Mouse (Mus musculus) naive thymus-derived CD4-positive, alpha-beta T cell, adult 2 months (primary cell): ENCODE measurements around the gene Git2.

Experiments used
- DNase-seq: peaks from one replicate; pipeline ENCODE4 v3.0.0-alpha.2; 2011; ENCODE audit warnings: low read depth

Gene Git2

DNA sequence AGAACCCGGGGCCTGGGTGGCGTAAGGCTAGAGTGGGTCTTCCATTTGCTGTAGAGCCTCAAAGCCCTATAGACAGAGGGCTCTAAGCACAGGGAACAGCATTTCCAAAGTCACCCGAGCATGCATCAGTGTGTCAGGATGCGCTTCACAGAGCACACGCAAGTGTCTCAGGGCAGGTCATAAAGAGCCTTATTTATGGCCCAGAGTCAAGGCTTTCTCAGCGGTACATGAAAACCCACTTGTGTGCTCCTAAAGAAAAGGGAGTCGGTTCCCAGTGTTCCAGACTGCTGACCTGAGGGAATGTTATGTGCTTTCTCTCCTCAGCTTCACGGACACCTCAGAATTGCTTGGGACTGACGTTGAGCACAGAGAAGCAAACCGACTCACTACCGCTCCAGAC lies 54.5 kb downstream of the Git2 start:
- DNase-seq, result no peak

DNA sequence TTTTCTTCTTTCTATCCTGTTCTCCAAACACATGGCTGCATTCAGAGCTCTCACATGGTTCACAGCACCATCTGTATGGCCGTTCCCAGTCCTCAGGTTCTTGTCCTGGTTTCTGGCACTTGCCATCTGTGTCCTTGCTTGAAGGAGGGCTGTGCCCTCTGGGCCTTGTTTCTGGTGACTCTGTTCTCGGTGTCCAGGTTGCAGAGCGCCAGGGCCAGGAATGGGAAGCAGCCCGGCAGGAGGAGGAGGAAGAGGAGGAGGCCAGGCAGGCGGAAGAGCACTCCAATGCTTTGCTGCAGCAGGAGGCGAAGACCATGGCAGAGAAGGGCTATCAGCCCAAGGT lies 55.4 kb downstream of the Git2 start:
- DNase-seq, result no peak

DNA sequence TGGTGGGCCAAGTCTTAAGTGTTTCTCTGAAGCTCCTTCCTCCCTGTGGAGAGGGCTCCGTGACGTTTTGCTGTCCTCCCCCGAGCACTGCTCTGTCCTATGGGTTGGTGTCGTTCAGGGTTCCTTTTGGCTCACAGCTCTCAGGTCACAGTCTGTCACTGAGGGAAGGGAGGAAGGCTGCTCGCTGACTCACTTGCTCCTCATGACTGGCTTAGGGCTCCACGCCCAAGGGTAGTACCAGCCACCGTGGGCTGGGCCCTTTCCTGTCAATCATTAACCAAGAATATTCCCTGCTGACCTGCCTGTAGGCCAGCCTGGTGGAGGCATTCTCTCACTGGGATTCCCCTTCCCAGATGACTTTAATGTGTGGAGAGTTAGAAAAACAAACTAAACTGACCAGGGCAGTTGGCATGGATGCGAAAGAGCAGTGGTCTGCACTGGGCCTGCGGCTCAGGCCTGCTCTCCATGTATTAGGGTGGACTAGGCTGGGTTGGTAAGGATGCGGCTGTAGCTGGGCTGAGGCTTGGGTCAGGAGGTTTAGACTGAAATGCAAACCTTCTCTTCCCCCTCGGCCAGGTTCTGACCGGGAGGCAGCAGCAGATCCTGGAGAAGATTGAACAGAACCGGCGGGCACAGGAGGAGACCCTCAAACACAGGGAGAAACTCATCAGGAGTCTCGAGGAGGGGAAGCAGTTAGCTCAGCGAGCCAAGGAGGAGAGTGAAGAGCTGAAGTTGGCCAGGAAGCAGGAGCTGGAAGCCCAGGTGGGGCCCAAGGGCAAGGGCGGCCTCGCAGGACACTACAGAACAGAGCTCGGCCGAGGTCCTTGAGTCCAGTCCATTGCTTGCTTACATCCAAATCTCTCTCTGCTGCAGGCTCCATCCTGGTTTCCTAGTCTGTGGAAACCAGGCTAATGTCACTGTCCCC lies 56.1 kb downstream of the Git2 start:
- DNase-seq, result no peak

DNA sequence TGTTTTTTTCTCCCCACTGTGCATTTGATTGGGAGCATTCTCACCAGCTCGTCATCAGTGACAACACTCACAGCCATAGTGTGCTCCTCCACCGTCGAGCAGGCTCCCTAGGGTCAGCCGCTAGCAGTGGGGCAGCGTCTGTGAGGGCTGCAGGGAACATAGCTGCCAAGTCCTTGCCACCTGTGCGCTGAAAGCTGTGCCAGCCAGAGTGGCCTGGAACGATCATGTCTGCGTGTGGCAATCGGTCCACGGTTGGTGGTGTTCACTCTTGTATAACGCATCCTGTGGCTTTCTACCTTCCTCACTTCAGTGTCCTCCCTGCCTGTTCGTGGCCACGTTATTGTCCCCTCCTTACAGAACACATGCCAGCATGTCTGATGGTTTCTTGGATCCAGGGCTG lies 56.8 kb downstream of the Git2 start:
- no peak for DNase-seq

DNA sequence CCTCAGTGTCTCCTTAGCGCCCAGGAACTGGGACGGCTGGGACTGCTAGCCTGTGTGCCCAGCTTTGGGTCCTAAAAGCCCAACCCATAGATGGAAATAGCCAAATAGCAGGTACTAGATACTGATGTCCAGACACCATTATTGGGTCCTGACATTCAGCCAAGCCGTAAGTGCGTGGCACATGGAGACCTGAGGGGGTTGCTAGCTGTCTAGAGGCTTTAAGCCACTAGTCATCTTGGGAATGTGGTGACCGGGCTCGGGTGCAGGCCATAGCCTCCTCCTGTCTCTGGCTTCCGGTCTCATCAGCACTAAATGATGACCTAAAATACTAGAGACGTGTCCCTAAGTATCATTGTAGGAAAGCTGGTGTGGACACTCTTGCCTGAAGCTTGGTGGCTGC lies 57.4 kb downstream of the Git2 start:
- DNase-seq, result no peak

DNA sequence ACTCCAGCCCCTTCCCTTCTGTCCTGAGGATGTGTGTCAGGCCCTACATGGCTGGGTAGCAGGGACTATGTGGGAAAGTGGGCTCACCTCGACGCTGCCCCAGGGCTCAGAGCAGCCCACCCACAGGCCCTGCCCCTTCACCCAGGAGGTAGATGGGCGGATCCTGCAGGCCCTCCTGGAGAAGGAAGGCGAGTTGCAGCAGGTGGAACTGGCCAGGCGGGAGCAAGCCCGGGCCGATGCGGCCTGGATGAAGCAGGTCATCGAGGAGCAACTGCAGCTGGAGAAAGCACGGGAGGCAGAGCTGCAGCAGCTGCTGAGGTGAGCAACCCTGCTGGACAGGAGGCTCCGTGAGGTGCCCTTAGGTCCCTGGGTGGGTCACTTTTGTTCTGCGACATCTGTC lies 58.0 kb downstream of the Git2 start:
- DNase-seq, result no peak

DNA sequence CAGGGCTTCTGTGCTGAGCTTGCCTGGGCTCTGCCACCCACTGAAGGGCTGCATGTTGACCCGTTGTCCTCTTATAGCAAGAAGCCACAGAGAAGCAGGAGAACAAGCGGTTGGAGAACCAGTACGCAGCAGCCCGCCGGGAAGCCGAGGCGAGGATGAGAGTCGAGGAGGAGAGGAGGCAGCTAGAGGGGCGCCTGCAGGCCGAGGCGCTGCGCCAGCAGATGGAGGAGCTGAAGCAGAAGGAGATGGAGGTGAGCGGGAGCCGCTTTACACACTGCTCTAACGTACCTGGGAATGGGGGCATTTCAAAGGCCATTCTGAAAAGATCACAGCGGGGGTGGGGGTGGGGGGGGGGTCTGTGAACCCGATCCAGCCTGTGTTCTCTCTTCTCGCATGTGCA lies 60.8 kb downstream of the Git2 start:
- DNase-seq, result no peak

DNA sequence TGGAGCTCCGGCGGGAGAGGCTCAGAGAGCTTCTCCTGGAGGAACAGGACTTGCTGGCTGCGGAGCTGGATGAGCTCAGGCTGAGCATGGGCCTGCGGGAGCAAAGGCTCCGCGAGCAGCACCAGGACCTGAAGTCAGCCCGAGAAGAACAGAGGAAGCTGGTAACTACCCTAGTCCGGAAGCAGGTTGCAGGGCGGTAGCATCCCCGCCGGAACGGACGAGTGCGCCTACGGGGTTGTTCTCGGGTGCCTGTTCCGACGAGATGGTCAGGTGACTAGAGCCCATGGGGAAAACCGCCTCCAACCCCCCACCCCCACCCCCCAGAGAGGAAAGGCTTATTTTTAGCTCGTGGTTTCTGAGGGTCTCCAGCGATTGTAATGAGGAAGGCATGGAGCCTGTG lies 66.0 kb downstream of the Git2 start:
- peak; percentile 42 for DNase-seq

DNA sequence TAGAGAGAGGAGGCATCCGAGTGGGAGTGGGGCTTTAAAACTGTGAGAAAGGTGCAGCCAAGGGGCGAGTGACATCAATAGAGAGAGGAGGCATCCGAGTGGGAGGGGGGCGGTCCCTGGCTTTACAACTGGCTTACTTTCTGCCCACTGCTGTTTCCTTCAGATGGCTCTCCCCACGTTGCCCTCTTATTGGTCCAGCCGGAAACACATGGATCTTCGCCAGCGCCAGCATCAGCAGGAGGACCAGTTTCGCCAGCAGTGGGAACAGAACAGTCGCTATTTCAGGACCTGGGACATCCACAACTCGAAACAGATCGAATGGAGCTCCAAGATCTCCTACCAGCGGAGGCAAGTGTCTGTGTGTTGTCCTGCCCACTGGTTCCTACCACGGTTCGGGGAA lies 66.8 kb downstream of the Git2 start:
- no peak for DNase-seq

DNA sequence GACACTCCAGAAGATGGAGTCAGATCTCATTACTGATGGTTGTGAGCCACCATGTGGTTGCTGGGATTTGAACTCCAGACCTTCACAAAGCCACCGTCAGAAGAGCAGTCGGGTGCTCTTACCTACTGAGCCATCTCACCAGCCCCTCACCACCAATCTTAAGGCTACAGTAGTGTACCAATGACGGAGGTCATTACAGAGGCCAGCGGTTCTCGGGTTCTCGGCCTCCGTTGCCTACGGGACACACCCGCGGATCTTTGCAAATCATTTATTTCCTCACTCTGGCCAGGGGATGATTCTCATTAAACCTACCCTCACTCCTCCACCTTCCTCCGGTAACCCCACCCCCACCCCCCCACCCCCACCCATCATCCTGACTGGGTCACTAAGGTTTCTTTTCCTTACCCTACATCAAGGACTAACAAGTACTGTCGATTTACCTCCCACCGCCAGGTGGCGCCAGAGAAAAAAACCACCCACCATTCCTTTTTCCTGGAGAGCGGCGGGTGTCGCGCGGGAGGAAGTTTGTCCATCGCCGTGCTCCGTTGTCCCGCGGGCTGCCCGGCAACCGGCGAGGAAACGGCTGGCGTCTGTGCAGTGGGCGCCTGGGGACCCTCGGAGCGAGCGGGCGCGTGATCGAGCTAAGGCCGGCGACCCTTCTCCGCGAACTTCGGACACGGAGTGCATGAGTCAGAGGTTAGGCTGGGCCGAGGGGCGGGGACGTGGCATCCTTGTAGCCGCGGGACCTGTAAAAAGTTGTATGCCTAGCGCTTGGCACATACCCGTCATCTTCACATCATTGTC lies 67.8 kb downstream of the Git2 start, which contains the start of gene Tchp:
Tchp (plus strand) TSS at position 496 of the 804 bp plus-strand sequence.
- peak; percentile 94 for DNase-seq

DNA sequence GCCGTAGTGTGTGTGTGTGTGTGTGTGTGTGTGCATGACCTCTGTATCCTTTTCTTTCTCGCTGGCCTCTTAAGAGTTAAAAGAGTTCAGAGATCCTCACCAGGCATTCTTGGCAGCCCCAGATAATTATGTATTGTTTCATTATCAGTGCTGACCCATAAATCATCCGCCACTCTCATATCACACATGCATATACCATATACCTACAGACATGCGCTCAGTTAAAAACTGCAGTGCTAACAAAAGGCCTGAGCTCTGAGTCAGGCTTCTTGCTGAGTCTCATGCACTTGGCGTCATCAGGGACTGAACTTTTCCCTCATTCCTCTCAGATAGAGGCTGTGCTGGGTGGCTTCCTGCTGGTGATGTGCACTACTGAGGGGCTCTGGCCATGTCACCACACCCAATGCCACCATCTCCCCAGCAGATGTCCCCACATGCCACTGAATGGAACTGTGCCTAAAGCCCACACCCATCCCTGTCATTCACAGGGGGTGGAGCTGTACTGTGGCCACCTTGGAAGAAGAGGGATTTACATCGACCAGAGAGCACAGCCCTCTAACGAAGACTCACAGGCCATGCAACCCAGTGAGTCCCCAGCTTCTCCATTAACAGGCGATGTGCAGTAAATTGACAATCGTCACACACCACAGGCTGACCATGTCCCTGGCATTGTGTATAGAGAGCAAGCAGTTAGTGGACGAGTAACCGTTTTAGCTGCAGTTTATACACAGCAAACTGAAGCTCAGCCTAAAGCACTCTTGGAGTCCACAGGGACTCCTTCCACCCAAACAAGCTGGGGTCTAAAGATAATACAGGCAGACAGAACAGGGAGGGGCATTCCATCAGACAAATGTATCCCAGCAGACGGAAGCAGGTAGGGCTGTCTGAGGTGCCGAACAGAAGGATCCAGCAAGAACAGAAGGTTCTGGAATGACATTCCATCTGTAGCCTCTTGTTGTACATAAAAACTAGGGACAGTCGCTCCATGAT lies 72.6 kb downstream of the Git2 start:
- DNase-seq, result no peak

DNA sequence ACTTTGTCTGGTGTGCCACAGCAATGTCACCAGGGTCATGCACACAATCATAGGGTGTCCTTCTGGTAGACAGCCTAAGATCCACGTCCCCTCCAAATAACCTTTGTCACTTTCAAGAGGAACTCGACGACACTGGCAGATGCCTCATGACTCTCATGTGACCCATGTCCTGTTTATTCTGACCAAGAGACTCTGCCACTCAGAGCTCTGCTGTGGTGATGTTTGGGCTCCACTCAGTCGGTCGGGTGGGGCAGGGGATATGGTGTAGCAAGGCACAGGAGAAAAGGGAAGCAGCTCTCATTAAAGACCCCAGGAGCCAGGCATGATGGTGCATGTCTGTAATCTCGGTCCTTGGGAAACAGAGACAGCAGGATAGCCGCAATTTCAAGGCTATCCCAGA lies 76.3 kb downstream of the Git2 start:
- no peak for DNase-seq

DNA sequence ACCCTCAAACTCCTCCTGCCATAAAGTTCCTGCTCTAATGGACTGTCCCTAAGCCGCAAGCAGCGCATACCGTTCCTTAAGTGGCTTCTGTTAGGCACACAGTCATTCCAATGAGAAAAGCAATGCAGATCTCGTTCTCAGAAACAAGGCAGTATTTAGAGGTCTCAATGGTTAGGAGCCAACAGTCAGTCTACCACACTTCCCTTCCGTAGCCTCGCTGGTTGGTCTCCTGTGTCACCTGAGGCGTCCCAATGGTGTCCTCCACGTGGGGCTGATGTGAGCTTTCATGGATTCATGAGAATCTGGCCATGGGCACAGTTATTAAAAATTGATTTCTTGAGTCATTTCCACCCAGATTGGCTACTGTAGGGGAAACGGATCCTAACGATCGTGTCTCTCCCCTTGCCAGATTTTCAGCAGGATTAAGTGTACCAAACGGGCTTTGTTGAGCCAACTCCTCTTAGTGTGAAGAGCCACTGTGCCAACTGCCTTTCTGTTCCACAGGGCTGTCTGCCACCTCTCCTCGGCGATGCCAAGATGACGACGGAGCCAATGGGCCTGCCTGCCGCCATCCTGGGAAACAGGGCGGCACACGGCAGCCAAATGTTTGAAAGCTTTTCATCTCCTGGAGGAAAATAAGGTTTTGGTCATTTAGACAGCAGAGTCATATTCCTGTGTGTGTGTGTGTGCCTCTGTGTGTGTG lies 77.1 kb downstream of the Git2 start:
- no peak for DNase-seq

DNA sequence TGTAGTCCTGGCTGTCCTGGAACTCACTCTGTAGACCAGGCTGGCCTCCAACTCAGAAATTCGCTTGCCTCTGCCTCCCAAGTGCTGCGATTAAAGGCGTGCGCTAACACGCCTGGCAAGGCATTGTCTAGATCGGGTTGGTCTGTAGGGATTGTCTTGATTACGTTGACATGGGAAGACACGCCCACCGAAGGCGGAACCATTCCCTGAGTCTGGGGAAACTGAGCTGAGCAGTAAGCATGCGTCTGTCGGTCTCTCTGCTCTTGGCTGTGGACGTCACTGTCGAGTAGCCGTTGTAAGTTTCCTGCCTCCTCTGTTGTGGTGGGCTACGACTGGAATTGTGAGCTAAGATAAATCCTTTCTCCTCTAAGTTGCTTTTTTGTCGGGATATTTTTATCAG lies 78.4 kb downstream of the Git2 start:
- no peak for DNase-seq

DNA sequence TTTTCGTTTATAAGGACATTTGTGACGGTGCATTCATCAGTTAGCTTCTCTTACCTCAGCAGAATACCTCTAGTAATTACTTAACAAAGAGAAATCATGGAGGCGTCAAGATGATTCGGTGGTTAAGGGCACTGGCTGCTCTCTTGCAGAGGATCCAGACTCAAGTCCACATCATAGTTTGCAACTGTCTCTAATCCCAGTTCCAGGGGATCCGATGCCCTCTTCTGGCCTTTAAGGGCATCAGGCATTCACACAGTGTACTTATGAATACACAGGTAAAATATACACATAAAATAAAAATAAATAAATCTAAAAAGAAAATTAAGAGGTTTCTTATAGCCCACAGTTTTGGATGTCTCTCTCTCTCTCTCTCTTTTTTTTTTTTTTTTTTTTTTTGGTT lies 79.5 kb downstream of the Git2 start:
- DNase-seq, result peak; percentile 53

DNA sequence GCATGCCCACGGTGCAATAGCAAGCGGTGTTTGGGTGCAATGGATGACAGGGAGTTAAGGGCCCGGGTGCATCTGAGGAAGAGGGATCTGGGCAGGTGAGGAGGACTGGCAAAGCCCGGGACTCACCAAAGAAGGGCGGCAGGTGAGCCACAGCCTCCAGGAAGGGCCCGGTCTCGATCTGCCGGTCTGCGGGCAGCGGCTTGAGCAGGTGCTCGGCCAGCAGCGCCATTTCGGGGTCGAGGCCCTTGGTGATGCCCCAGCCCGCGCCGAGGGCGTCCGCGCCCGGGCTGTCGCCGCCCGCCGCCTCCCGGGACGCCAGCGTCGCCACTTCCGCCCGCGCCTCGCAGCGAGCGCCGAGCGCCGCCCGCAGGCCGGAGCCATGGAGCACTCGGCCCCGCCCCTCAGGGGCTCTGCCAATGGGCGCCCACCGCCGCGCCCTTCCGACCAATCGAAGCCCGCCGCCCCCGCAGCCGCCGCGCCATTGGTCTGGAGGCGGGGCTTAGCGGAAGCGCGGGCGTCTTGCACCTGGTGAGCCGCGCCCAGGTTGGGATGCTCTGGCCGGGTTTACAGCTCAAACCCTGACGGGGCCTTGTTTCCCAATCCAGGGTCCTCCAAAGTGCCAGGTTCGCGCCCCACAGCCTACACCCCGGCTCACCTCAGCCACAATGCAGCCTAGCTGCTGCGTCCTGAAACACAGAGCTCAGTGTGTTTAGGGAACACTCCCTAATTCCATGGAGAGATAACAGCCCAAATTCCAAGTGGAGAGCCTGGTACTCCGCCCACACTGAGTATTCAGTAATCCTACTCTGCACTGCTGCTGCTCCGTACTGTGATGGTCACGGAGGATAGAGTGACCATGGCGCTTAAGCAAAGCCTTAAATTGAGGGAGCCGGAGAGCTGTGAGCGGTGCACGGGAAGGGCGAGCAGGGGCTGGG lies 84.4 kb downstream of the Git2 start, which contains the start of gene Gltp:
Gltp (minus strand) TSS at position 352 of the 935 bp plus-strand sequence.
- DNase-seq, result peak; percentile 96

DNA sequence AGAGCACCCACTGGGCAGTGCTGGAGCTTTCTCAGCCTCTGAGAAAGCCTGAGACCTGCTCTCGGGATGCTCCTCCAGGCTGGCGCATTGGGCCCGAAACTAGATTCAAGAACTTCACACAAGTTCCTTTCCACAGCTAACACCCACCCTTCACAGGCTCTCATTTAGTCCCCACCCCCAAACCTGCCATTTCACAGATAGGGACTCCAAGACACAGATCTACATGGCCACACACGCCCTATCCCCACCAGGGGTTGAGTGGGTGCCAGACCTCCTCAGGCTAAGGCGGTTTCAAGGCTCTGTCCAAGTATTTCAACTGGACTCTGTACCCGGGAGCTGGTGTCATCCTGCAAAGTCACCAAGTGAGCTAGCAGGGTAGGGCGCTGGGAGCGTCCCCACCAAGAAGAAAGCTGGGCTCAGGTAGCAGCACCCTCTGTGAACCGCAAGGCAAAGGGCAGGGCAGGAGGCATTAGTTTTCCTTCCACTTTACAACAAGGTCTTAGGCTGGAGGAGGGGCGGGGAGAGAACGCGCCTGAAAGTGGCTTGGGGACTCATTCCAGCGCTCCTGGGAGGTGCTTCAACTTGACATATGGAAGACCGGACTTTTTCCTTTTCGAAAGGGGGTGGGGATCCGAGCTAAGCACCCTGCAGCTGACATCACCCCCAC lies 85.5 kb downstream of the Git2 start:
- peak; percentile 63 for DNase-seq

DNA sequence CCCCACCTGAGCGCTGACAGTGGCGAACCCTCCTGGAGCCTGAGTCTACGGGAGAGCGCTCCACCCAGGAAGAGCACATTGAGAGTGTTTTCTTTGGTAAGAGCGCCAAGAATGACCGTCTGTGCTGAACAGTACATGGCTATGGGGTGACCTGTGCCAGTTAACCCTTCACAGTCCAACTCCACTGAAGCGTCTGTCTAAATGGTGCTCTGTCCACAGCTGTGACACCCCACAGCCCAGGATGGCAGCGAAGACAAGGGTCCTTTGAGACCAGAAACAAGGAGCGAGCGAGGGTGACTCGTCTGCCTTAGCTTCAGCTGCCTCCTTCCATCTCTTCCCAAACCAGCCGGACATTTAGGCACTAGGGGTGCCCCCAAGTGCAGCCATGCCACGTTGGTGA lies 86.6 kb downstream of the Git2 start:
- no peak for DNase-seq

DNA sequence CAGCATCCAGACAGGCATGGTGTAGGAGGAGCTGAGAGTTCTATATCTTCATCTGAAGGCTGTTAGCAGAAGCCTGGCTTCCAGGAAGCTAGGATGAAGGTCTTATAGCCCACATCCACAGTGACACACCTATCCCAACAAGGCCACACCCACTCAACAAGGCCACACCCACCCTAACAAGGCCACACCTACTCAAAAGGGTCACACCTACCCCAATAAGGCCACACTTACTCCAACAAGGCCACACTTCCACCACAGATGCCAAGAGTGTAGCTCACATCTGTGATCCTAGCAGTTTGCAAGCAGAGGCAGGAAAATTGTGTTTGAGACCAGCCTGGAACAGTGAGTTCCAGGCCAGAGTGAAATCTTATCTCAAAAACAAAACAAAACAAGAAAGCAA lies 87.4 kb downstream of the Git2 start:
- DNase-seq, result peak; percentile 44
